Mouse (Mus musculus) thymus, adult 2 months (tissue): Measurements from ENCODE around the gene Sipa1l1. TPM values are rescaled to one million over a fixed set of nuclear protein-coding genes. Genes with fewer than 3 reads are reported as not detected.

Experiments
- DNase-seq: peaks from one replicate; pipeline ENCODE4 v3.0.0; 2021
- H3K27ac ChIP-seq: fragments of 200-500 bp; 2 replicates; pipeline ENCODE4 v1.5.1; 2012; ENCODE audit warnings: low read length, control low read depth; ENCODE audit not compliant: control insufficient read depth, insufficient read depth
- H3K27me3 ChIP-seq: fragments of 200-500 bp; 2 replicates; pipeline ENCODE4 v1.6.1; 2012; ENCODE audit warnings: mild to moderate bottlenecking, low read length, moderate library complexity, mixed read lengths; ENCODE audit not compliant: control insufficient read depth, insufficient read depth
- H3K36me3 ChIP-seq: fragments of 200-500 bp; 2 replicates; pipeline ENCODE4 v1.6.1; 2012; ENCODE audit warnings: mild to moderate bottlenecking, low read length, moderate library complexity; ENCODE audit not compliant: control insufficient read depth, insufficient read depth
- H3K4me1 ChIP-seq: fragments of 200-500 bp; replicated peaks from 2 replicates; pipeline ENCODE4 v1.6.1; 2012; ENCODE audit warnings: low read length; ENCODE audit not compliant: control insufficient read depth, insufficient read depth
- H3K4me3 ChIP-seq: fragments of 200-500 bp; 2 replicates; pipeline ENCODE4 v1.5.1; 2012; ENCODE audit warnings: mild to moderate bottlenecking, low read length, control low read depth, moderate library complexity; ENCODE audit not compliant: control insufficient read depth, insufficient read depth
- CTCF ChIP-seq: fragments of 200-500 bp; IDR thresholded peaks from 2 replicates; pipeline ENCODE4 v1.5.1; 2012; ENCODE audit warnings: mild to moderate bottlenecking, control low read depth, low read length, moderate library complexity, borderline replicate concordance; ENCODE audit not compliant: control insufficient read depth, poor library complexity, insufficient read depth; ENCODE audit errors: extremely low read depth
- POLR2A ChIP-seq: fragments of 200-500 bp; IDR thresholded peaks from 2 replicates; pipeline ENCODE4 v1.6.1; 2012; ENCODE audit warnings: mild to moderate bottlenecking, low read length, control low read depth, moderate library complexity; ENCODE audit not compliant: control insufficient read depth, poor library complexity, insufficient read depth; ENCODE audit errors: extremely low read depth
- WGBS: fragments of 180-500 bp; shearing (Covaris S2); methylation state at CpG from one replicate; pipeline ENCODE4 v1.1.7; 2018; 5-methylcytosine and 5-hydroxymethylcytosine counted together
- polyA plus RNA-seq: library from polyadenylated mRNA; depleted of rRNA; stranded (reverse); fragments of >200 nt; gene quantifications from 2 replicates; pipeline ENCODE4 v1.2.3, GENCODE M21; 2012

Gene Sipa1l1
- polyA plus RNA-seq, 1 experiment = 43.7 TPM

DNA sequence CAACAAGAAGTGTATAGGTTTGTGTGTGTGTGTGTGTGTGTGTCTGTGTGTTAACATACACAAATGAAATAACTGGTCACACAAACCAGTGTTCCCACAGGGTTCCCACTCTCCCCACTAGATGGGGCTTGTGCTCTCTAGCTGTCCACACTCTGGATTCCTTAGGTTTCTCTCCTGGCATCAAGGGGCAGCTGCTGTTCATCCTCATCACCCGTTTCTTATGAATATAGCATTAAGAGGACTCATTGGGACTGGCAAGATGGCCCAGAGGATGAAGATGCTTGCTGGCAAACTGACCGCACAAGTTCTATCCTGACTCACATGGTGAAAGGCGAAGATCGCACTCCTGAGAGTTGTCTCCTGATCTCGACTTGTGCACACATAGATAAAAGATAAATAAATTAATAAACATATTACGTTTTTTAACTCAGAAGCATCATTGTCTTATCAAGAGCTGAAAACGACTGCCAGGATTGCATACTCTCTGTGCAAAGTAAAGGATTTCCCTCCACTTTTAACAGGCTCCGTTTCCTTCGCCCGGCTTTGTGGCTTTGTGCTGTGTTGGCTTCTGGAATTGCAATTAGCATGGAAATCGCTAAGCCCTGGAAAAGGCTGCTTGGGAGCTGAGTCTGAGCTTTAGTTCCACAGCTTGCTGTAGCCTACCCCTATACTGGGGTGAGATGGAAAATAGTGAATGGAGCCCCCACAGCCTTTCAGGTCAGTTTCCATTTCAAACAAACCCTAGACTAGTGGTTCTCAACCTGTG is 328.9 kb downstream of the Sipa1l1 start:
- no peak overlapping the region for H3K27ac ChIP-seq
- H3K36me3 ChIP-seq = no peaks in the 10 kb centered on the region
- H3K27me3 ChIP-seq = no peaks in the 10 kb centered on the region
- H3K4me3 ChIP-seq = no peak overlapping the region
- no peak for DNase-seq
- WGBS = 64% methylated on average over 11 of the region's 11 CpGs
- TF ChIP-seq CTCF (no peak), POLR2A (no peak)
- H3K4me1 ChIP-seq = no peaks in the 10 kb centered on the region

DNA sequence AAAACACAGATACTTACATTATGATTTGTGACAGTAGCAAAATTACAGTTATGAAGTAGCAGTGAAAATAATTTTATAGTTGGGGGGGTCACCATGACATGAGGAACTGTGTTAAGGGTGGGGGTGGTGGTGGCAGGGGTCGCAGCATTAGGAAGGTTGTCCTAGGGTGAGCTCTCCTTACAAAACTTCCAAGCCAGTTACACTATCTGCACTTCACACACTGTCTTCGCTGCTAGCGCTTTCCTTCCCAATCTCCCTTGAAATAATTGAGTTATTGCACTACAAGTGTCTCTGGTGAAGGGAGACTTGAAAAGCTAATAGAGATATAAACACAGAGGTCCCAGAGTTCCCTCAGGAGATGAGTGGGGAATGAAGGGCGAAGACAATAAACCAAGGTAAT is 329.6 kb downstream of the Sipa1l1 start:
- TF ChIP-seq CTCF (no peak), POLR2A (no peak)
- no peak for DNase-seq
- Histone ChIP-seq H3K27me3 (no peaks in the 10 kb centered on the region), H3K4me1 (no peaks in the 10 kb centered on the region), H3K27ac (no peak overlapping the region), H3K36me3 (no peaks in the 10 kb centered on the region), H3K4me3 (no peak overlapping the region)
- WGBS = 87% methylated on average over 4 of the region's 4 CpGs

DNA sequence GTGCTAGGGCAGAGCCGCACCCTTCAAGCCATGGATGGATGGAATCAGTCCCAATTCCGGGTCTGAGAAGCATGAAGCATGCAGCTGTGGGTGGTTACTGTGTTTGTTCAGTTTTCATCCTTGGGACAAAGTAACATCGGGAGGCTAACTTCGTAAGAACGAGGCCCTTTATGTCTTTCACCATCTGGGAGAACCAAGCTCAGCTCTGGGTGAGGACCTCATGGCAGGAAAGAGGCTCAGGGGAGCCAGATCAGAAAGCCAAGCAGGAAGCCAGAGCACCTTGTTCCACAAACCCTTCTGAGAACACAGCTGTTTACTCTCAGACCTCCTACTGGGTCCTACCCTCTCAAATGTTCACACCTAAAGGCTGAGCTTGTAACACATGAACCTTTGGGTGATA is 330.6 kb downstream of the Sipa1l1 start:
- Histone ChIP-seq H3K27me3 (no peaks in the 10 kb centered on the region), H3K27ac (no peak overlapping the region), H3K36me3 (no peaks in the 10 kb centered on the region), H3K4me1 (no peaks in the 10 kb centered on the region), H3K4me3 (no peak overlapping the region)
- TF ChIP-seq CTCF = no peak
- TF ChIP-seq POLR2A = no peak
- DNase-seq = no peak
- WGBS = 92% methylated on average over 5 of the region's 5 CpGs
